Mouse (Mus musculus): ENCODE measurements around the gene Prps1l3.
A peak's percentile ranks its signal among the peaks of the same experiment; 100 is the strongest.
"Not testable (repeated sequence)": the region's sequence is repeated elsewhere in the genome, so short reads cannot be mapped to it uniquely, and the experiment has no call there.

Prps1l3 gene

DNA sequence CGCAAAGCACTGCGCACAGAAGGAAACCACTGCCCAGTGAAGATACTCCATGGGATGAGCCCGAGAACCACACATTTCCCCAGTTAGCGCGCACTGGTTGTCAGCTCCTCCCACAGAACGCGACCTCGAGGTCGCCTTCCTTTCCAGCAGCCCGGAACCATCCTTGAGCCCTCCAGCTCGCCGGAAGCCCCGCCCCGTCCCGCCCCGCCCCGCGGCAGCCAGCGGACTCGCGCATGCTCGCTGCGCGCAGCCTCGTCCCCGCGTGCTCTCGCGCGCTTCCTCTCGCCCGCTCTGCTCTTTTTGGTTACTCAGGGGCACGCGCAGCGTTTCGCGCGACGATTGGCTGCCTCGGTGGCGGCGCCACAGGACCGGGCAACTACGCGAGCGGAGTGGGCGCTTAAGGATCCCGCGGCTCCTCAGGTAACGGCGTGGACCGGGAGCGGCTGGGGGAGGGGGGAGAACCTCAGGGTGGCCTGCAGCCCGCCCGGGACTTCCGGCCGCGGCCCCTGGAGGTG is at the start of gene Prps1l3, which contains the start of gene Mipol1:
Prps1l3 (plus strand) TSS at position 221 of the 515 bp plus-strand sequence.
Mipol1 (plus strand) TSS at position 236 of the 515 bp plus-strand sequence.
- DNase-seq (ENCODE audit: low spot score): peak; percentile 96

DNA sequence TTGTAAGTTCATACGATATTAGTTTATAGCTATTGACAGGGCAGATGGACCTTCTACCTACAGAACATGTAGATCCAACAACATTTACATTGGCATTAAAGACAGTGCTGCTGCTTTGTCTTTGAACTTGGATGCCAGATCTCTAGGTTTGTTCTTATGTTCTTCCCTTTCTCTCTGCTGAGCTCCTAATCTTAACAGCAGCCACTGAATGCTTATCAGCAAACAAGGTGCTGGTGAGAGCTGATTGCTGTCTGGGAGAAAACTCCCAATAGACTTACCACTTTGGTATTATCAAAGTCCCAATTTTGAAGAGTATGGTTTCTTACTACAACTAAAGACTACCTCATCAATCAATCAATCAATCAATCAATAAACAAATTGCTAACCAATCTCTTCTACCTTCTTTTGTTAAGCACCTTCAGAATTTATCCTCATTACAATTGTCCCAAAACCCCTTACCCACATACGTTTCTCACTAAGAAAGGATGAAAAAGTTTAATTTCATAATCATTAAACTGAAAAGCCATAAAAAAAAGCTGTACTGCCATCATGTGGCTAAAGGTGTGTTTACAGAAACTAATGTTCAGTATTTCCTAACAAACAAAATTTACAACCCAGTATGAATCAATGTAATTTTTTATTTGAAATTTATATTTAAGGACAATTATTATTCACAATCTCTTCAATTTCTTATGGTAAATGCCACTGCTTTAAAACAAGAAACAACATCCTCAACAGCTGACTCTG is 45.6 kb upstream of the Prps1l3 start:
- DNase-seq (ENCODE audit: low spot score): no peak

DNA sequence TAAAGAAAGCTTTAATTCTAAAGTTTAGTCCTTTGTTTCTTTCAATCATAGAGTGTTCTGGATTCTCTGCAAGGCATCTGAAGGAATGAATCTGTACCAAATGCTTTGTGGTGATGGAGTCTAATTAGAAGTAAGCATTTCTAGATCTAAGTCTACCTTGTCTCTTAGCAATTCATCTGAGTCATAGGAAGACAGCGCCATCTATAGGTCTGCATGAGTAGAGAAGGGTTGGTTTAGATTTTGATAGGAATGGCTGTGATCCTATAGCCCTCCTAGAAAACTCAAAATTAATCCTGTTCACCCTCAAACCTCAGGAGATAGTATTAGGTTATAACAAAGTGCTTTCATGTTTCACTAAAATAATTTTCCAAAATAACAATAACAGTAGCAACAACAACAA is 44.7 kb upstream of the Prps1l3 start:
- no peak for DNase-seq (ENCODE audit: low spot score)

DNA sequence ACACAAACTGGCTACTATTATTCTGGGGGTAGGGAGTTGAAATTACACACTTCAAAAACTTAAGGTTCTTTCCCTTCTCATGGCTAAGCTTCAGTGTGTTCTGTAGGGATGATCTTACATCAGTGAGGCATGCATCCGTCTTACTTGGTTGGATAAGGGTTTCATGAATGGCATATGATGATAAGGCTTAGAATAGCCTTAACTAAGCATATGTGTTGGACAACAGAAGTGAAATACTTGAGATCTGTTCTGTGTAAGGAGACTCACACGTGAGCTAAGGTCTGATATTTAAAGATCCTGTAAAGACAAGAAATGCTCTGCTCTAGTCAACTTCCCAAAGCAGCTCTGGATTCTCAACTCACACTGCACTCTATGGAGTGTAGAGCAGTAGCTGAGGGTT is 44.1 kb upstream of the Prps1l3 start:
- no peak for DNase-seq (ENCODE audit: low spot score)

DNA sequence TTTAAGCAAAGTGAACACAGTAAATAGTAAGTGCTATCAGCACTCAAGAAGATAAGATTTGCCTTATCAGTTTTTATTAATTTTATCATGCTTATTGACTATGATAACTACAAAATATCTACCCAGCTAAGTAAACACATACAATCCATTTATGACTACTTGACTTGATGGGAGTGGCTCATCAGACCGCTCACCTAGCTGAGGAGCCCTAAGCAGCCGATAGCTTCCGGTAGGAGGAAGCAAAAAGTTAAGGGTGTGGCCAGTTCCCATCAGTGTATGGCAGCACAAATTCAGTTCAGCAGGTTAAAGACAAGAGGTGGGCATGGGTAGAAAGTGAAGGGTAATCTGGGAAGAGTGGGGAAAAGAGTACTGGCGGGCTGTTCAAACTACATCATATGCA is 43.2 kb upstream of the Prps1l3 start:
- DNase-seq (ENCODE audit: low spot score): no peak

DNA sequence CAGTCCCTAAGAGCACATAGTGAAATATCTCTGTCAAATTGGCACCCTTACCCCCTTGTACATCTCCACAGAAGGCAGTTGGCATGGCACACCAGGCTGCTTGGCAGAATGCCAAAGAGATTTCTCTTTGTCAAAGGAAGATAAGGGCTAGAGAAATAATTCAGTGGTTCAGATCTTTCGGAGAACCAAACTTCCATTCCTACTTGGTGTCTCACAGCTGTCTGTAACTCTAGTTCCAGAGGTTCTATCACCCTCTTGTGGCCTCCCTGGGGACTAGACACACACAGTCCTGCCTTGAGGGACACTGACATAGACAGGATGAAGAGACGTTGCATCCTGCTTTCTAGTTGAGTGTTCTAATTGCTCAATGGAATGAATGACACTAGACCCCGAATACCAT is 35.6 kb upstream of the Prps1l3 start:
- DNase-seq (ENCODE audit: low spot score): peak; percentile 18

DNA sequence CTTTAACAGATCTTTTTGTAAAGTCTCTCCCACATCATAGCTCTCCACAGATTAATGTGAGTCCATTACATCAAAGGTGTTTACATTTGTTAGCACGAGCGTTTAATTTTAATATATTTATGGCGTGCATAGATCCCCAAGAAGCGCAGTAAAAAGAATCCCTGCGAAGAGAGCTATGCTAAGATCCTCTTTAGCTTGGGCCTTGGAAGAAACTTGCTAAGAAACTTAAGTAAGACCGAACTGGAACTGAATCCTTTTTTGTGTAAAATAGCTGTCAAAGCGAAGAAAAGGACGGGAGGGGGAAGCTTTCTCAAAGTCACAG is 34.0 kb upstream of the Prps1l3 start:
- DNase-seq (ENCODE audit: low spot score): no peak

DNA sequence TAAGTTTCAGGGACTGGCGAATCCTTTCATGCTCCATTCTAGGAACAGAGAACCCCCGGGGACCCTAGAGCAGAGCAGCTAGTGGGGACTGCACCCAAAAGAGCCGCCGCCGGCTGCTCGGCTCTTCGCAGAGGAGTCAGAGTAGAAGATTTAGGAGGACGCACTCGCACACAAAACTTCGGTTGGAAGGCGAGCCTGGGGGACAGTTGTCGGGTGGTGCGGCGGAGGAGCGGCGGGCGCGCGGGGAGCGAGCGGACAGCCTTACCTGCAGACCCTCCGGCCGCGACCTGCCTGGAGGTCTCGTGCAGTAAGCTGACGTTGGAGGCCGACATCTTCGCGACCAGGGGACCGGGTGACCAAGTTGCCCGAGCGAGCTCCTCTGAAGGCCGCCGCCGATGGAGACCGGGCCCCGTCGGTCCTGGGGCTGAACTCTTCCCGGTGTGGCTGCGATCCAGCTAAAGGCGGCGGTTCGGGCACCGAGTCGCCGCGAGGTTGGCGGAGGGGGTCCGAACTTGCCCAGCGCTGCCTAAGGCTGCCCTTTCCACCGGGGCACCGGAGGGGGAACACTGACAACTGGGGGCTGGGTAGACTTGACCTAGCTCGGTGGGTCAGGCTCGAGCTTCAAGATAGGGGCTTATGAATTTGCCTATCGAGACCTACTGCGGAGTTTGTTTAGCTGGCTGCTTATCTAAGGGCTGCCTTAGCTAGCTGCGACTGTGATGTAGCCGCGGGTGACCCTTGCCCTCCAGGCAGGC is 33.4 kb upstream of the Prps1l3 start:
- DNase-seq (ENCODE audit: low spot score): no peak

DNA sequence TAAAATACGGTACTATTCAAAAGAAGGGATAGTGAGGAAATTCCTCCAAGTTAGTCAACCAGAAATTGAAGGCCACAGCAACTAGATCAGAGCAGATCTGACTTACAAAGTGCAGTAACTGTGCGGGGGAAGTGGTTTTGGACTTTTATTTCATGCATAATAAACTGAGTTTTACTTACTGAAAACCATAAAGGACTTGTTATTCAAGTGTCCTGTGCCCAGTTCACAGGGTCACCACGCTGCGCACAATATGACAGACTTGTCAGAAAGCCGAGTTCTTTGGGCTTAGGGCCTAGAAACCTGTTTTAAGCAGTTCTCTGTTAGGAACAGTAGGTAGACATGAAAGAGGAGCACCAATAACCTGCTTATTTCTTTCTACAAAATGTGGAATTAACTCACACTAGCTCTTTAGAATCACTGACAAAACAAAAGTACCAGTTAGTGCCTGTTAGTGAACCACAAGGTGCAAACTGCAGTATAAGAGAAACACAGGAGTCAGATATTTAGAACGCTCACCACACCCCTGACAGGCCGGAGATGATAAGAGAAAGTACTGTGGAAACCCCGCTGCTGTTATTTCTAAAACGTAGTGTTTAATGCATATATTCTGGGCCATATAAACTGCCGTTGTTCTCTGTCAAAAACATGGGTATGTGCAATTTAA is 32.7 kb upstream of the Prps1l3 start, which contains the start of gene Slc25a21:
Slc25a21 (minus strand) TSS at position 110 of the 664 bp plus-strand sequence.
- DNase-seq (ENCODE audit: low spot score): no peak

DNA sequence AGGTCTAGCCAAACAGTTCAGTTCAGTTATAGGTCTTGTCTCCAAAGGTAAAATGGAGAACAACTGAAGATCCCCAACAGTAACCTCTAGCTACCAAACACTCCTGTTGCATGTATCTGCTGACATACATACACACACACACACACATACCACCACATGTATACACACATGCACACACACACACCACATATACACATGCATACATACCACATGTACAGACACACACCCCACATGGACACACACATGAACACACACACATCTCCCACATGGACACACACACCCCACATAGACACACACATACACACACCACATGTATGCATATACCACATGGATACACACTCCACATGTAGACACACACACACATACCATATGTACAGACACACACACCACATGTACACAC is 31.9 kb upstream of the Prps1l3 start:
- DNase-seq (ENCODE audit: low spot score): no peak

DNA sequence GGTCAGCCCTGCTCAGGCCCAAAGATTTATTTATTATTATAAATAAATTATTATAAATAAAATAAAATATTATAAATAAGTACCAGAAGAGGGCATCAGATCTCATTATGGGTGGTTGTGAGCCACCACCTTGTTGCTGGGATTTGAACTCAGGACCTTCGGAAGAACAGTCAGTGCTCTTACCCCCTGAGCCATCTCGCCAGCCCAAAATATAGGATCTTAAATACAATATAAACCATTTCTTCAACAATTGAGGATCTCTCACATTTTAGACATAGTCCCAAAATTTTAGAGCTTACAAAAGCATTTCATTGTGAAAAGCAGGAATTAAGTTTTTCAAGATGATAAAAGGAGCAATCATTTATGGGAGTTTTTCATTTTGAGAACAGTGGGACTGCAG is 30.8 kb upstream of the Prps1l3 start:
- DNase-seq (ENCODE audit: low spot score): no peak

DNA sequence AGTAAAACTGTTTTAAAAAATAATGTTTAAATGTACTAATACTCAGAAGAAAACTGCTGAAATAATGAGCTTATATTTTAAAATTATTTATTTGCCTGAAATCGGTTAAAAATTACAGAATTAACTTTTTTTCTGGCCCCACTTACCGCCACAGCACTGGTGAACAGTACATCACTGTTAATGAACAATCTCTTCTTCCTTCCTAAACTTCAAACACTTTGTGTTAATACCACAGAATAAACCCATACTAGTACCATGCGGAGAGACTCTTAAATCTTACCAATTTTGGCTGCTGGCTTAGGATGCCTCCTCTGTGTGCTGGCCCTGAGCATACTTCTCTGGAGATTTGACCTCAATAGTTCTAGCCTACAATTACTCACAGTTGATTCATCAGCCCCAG is 28.3 kb upstream of the Prps1l3 start:
- DNase-seq (ENCODE audit: low spot score): no peak

DNA sequence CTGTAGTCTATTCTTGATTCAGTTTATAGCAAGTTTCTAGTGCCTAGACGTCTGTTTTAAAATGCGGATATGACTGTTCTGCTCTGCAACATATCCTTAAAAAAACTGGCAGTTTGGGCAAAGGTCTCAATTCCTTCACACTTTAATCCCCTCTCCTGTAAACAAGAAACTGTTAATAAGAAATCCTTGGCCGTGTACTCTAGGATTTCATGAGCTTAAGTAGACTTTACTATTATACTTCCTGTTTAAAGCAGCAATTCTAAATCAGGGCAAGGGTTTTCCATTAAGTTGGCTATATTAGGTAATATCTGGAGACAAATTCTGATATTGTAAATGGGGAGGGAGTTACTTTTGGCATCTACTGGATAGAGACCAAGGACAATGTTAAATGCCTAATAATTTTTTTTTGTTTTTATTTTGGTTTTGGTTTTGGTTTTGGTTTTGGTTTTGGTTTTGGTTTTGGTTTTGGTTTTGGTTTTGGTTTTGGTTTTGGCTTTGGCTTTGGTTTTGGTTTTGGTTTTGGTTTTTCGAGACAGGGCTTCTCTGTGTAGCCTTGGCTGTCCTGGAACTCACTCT is 25.8 kb upstream of the Prps1l3 start:
- DNase-seq (ENCODE audit: low spot score): no peak

DNA sequence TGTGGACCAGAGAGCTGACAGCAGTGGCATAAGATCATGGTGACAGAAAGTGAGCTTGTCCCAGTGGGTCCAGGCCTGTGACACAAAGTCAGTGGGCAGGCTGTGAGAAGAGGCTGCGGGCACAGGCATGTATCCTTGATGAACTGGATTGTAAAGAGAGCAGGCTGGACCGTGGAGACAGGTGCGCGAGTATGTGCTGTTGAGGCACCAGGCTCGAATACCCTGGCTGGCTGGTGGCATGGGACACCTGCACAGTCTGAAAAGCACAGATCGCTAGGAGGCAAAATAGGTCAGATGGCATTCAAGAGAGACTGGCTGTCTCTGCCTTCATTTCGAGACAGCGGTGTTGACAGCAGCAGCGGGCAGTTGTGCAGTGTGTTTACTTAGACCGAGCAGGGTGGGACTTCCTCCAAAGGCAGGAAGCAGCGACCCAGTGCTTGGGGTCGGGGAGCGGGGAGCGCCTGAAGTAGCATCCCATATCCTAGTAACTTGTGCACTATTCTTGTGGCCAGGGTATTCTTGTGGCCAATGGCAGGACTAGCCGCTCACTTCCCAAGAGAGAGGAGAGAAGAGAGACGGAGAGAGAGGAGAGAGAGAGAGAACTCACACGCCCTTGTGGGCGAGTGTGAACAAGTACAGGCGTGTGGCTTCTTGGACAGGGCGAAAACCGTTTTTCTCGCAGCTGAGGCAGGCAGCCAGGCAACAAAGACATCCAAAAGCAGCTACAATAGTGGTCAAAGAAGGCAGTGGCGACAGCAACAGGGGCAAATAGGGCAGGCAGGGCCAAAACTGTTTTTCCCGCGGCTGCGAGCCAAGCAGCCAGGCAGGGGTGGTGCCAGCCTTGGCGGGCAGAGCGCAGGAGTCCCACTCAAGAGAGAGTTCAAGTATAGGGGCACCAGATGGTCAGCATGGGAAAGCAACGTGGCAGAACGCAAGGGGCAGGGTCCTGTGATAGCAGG is 18.6 kb upstream of the Prps1l3 start:
- no peak for DNase-seq (ENCODE audit: low spot score)

DNA sequence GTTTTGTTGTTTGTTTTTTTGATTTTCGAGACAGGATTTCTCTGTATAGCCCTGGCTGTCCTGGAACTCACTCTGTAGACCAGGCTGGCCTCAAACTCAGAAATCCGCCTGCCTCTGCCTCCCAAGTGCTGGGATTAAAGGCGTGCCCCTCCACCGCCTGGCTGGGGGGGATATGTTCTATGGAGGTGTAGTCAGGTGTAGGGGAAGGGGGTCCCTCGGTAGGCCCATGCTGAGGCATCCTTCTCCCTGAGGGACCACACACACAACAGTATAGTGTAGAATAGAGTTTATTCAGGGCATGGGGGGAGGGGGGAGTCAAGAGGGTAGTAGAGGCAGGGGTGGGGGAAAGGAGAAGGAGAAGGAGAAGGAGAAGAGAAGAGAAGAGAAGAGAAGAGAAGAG is 17.7 kb upstream of the Prps1l3 start:
- DNase-seq (ENCODE audit: low spot score): not testable (repeated sequence)

DNA sequence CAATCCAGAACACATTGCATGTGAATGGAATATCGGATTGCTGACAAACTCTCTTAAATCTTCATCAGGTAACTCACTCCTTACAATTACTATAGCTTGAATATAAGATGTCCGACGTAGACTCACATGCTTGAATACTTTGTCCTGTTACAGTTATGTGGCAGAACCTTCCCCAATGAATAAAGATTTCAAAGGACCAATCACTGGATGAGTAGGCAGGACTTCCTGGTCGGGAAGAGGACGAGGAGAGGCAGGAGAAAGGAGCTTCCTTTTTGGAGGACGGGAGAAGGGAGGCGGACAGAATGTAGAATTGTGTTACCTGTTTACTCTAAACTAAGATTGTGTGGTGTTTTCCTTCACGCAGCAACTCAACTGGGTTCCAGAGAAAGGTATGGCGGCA is 3.8 kb upstream of the Prps1l3 start:
- DNase-seq (ENCODE audit: low spot score): no peak

DNA sequence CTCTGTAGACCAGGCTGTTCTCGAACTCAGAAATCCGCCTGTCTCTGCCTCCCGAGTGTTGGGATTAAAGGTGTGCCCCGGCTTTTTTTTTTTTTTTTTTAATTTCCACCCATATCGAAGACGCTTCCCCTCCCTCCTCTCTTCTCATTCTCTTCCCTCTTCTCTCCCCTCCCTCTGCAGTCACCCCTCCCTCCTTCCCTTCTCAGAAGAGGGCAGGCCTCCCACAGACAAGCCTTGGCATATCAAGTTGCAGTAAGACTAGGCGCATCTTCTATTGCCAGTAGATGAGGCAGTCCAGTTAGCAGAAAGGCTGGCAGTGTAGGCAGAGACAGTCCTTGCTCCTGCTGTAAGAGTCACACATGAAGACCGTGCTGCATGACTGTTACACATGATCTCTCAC is 2.4 kb upstream of the Prps1l3 start:
- no peak for DNase-seq (ENCODE audit: low spot score)

DNA sequence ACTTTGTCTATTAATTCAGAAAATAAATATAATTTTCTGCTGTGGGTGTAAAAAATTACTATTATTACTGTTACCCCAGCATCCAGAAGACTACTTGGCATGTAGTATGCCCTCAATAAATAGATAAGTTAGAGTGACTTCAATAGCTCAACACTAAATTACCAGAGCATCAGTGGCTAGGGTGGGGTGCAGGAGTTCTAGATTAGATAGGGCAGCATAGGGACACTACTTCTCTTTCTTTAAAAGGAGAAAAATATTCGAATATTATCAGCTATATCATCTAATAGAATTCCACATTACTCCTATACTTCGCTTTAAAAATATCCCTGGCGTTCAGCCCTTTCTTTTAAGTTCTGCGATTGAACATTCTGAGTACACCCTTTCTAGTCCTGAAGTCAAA is 509 bp upstream of the Prps1l3 start:
- DNase-seq (ENCODE audit: low spot score): no peak

DNA sequence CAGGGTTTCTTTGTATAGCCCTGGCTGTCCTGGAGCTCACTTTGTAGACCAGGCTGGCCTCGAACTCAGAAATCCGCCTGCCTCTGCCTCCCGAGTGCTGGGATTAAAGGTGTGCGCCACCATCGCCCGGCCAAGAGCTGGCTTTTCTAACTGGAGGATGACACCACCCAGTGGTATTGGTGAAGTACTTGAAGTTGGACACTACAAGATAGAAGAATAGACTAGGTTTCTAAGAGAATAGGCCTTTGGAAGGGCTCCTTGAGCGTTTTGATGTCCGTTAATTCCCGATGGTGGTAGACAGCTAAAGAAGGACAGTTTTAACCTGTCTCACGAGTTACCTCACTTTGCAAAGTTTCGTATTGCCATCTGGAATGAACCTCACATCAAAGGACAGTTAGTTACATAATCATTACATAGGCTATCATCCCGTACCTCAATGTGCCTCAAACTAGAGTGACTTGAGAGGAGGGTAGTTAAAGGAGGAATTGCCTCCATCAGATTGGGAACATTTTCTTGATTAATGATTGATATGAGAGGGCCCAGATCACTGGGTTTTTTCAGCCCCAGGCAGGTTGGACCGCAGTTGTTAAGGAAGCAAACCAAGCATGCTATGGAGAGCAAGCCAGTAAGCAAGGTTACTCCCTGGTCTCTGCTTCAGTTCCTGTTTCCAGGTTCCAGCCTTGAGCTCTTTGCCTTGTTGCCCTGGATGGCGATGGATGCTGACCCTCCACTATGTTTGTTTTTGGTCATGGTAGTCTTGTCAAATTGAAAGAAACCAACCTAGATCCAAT is 1.1 kb downstream of the Prps1l3 start:
- peak; percentile 65 for DNase-seq (ENCODE audit: low spot score)

DNA sequence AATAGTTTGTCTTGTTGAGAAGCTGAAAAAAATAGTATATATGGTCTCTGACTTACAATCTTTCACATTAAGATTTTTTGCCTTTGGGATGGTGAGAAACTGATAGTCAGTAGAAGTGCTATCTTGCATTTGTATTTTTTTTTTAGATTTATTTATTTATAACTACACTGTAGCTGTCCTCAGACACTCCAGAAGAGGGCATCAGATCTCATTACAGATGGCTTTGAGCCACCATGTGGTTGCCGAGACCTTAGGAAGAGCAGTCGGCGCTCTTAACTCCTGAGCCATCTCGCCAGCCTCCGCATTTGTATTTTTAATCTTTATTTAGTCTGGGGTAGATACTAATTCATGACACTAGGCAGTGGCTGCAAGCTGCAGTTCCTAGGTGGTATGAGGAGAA is 3.2 kb downstream of the Prps1l3 start:
- no peak for DNase-seq (ENCODE audit: low spot score)
